Mouse (Mus musculus): Measurements from ENCODE around the gene Slc9a1. TPM values are rescaled to one million over a fixed set of nuclear protein-coding genes. Genes with fewer than 3 reads are reported as not detected.

Slc9a1 gene
- total RNA-seq, 2 experiments from 2014 or later: 59.1 to 63.4 TPM

GRCm38 (mm10) chr4:133348051-133348775 is 21.3 kb upstream of the Slc9a1 start:
- no peak for TF ChIP-seq CTCF (conservative IDR thresholded peaks at IDR 0.05)
- no peak for DNase-seq (ENCODE audit: low spot score in 2 of 2)
- Histone ChIP-seq H3K4me3 (no peak overlapping the region), H3K27ac (no peak overlapping the region)

- H3K4me3 ChIP-seq: no peak overlapping the region
- no peak for TF ChIP-seq CTCF (conservative IDR thresholded peaks at IDR 0.05)
- H3K27ac ChIP-seq: no peak overlapping the region
- DNase-seq (ENCODE audit: low spot score in 2 of 2): no peak
These were observed 16.7 kb upstream of the Slc9a1 start for GRCm38 (mm10) chr4:133352797-133353196.

- no peak within 1 kb of the TSS for H3K4me3 ChIP-seq
- no peak for TF ChIP-seq CTCF (conservative IDR thresholded peaks at IDR 0.05)
- H3K27ac ChIP-seq: no peak within 1 kb of the TSS
- no peak for DNase-seq (ENCODE audit: low spot score in 2 of 2)
These were observed 15.8 kb upstream of the Slc9a1 start, which contains the start of gene Wdtc1 for GRCm38 (mm10) chr4:133353367-133354365. Gene Wdtc1, minus strand, starts transcription at chr4:133353481.

GRCm38 (mm10) chr4:133354641-133355040 is 14.9 kb upstream of the Slc9a1 start:
- TF ChIP-seq CTCF (conservative IDR thresholded peaks at IDR 0.05): no peak
- no peak for DNase-seq (ENCODE audit: low spot score in 2 of 2)

GRCm38 (mm10) chr4:133370298-133371274 is 1.1 kb downstream of the Slc9a1 start:
- Histone ChIP-seq H3K27ac (peak overlapping the region; percentile 98), H3K4me3 (peak overlapping the region; percentile 95)
- TF ChIP-seq CTCF (conservative IDR thresholded peaks at IDR 0.05): no peak
- no peak for DNase-seq (ENCODE audit: low spot score in 2 of 2)

More at GRCm38 (mm10) chr4:133354641-133355040, 14.9 kb upstream of the Slc9a1 start:
- Histone ChIP-seq H3K27ac (no peak overlapping the region), H3K4me3 (no peak overlapping the region)

- H3K4me3 ChIP-seq: peak overlapping the region; percentile 95
- no peak for DNase-seq (ENCODE audit: low spot score in 2 of 2)
- peak overlapping the region; percentile 98 for H3K27ac ChIP-seq
- no peak for TF ChIP-seq CTCF (conservative IDR thresholded peaks at IDR 0.05)
These were observed 2.2 kb downstream of the Slc9a1 start for GRCm38 (mm10) chr4:133371621-133372277.

- peak overlapping the region; percentile 95 for H3K4me3 ChIP-seq
- peak overlapping the region; percentile 98 for H3K27ac ChIP-seq
These were observed 2.8 kb downstream of the Slc9a1 start for GRCm38 (mm10) chr4:133372278-133372665.

GRCm38 (mm10) chr4:133374011-133374410 is 4.5 kb downstream of the Slc9a1 start:
- Histone ChIP-seq H3K27ac (peak overlapping the region; percentile 98; the same call in 1 of the 2 replicates), H3K4me3 (peak overlapping the region; percentile 95; the same call in 1 of the 2 replicates)
- DNase-seq (ENCODE audit: low spot score in 2 of 2): no peak
- TF ChIP-seq CTCF (conservative IDR thresholded peaks at IDR 0.05): no peak

More at GRCm38 (mm10) chr4:133372278-133372665, 2.8 kb downstream of the Slc9a1 start:
- DNase-seq (ENCODE audit: low spot score in 2 of 2): no peak
- no peak for TF ChIP-seq CTCF (conservative IDR thresholded peaks at IDR 0.05)

GRCm38 (mm10) chr4:133375812-133376577 is 6.5 kb downstream of the Slc9a1 start:
- TF ChIP-seq CTCF (conservative IDR thresholded peaks at IDR 0.05): no peak

GRCm38 (mm10) chr4:133378236-133379045 is 8.9 kb downstream of the Slc9a1 start:
- no peak for TF ChIP-seq CTCF (conservative IDR thresholded peaks at IDR 0.05)
- no peak overlapping the region for H3K4me3 ChIP-seq
- H3K27ac ChIP-seq: peak overlapping the region; percentile 77
- DNase-seq (ENCODE audit: low spot score in 2 of 2): peak in 1 of 2 experiments; percentile 45

More at GRCm38 (mm10) chr4:133375812-133376577, 6.5 kb downstream of the Slc9a1 start:
- no peak for DNase-seq (ENCODE audit: low spot score in 2 of 2)
- Histone ChIP-seq H3K27ac (peak overlapping the region; percentile 46; the same call in 1 of the 2 replicates), H3K4me3 (no peak overlapping the region)
